Mouse (Mus musculus): ENCODE data around the gene Amh. TPM values are rescaled to one million over a fixed set of nuclear protein-coding genes. Genes with fewer than 3 reads are reported as not detected.

Amh gene
- polyA plus RNA-seq, 1 experiment from 2014 or later, result not detected

DNA sequence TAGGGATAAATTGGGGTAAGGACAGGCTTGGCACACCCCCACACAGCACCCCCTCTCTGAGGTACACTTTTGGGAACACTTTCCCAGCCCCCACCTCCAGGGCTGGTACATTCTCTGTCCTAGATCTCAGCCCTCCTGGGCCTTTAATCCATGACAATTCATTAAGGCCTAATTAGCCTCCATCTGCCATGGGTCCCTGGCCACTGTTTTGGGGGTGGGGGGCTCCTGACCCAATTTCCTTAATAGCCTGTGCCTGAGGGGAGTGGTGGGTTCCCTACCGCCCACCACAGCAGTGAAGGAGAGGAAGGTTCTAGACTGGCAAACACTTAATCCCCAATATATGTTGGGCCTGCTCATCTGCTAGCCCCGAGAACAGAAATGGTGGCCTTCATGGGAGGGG, 36.6 kb downstream of the Amh start:
- Histone ChIP-seq H3K4me2 (replicated peaks) (no peak overlapping the region), H3K9me3 (no peaks in the 10 kb centered on the region), H3K4me1 (replicated peaks) (peaks cover 13% of the 10 kb centered on the region; the same call in 1 of the 2 replicates), H3K9ac (no peak overlapping the region), H3K4me3 (replicated peaks) (no peak overlapping the region), H3K27me3 (replicated peaks) (peaks cover 56% of the 10 kb centered on the region), H3K27ac (no peak overlapping the region), H3K36me3 (no peaks in the 10 kb centered on the region)
- no peak for ATAC-seq
- 81% methylated on average over 2 of the region's 2 CpGs for WGBS

DNA sequence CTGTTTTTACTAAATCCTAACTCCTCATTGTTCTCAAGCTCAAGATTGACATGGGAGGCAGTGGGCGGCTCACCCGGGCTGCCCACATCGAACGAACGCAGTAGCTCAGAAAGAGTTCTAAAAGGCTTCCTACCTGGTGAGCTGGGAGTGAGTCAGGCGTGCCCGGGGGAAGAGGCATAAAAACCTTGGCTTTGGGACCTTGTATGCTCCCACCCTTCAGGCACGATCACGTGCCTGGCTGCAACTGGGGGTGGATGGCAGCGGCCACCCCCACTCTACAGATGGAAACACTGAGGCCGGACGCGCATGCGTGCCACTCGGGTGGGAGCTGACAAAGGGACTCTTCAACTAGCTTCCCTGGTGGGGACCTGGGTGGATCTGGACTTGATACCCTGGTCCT, 37.3 kb downstream of the Amh start:
- peaks cover 52% of the 10 kb centered on the region for H3K27me3 ChIP-seq (replicated peaks)
- H3K9ac ChIP-seq, result no peak overlapping the region
- no peak overlapping the region for H3K27ac ChIP-seq
- peaks cover 10% of the 10 kb centered on the region; the same call in 1 of the 2 replicates for H3K4me1 ChIP-seq (replicated peaks)
- H3K36me3 ChIP-seq, result no peaks in the 10 kb centered on the region
- H3K4me3 ChIP-seq (replicated peaks), result no peak overlapping the region
- H3K4me2 ChIP-seq (replicated peaks), result no peak overlapping the region
- 81% methylated on average over 15 of the region's 15 CpGs for WGBS
- ATAC-seq, result no peak
- no peaks in the 10 kb centered on the region for H3K9me3 ChIP-seq

DNA sequence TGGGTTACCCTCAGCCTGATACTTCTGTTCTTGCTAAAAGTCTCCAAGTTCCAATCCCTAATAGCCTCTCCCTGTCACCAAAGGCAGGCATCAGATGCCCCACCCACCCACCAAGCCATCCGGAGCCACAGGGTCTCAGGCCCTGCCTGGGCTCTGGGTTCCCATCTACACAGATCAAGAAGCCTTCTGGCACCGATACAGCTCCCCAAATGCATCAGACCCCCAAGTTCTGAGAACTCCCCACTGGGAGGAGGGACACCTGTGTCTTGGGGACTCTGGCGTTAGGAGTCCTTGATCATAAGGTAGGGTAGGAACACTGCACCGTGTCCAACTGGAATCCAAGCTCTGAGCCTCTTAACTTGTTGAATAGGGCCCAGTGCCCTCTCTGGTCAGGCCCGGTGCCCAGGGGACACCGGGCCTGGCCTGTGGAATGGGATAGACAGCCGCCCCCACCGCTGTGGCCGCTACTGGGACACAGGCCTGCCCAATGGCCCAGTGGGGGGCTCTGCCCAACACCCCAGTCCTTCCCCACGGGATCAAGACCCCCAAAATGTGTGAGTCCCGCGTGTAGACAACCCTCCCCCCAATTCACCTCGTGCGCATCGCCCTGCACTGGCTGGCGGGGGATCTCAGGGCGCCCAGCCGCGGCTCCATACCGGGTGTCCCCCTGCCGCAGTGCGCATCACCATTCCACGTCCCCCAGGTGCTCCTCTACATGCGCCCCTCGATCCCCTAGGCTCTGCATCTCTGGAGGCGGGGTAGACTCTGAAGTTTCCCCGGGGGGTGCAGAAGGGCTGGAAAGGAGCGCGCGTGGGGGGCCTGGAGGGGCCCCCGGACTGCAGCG, 38.3 kb downstream of the Amh start:
- no peaks in the 10 kb centered on the region for H3K36me3 ChIP-seq
- WGBS, result 11% methylated on average over 32 of the region's 32 CpGs
- ATAC-seq, result no peak; the same call in 1 of the 2 replicates
- H3K4me1 ChIP-seq (replicated peaks), result peaks cover 10% of the 10 kb centered on the region; the same call in 1 of the 2 replicates
- peak overlapping the region; percentile 45 for H3K9ac ChIP-seq
- H3K4me2 ChIP-seq (replicated peaks), result peak overlapping the region; percentile 83
- H3K9me3 ChIP-seq, result no peaks in the 10 kb centered on the region
- H3K4me3 ChIP-seq (replicated peaks), result peak overlapping the region; percentile 41
- peaks cover 47% of the 10 kb centered on the region for H3K27me3 ChIP-seq (replicated peaks)
- no peak overlapping the region for H3K27ac ChIP-seq

DNA sequence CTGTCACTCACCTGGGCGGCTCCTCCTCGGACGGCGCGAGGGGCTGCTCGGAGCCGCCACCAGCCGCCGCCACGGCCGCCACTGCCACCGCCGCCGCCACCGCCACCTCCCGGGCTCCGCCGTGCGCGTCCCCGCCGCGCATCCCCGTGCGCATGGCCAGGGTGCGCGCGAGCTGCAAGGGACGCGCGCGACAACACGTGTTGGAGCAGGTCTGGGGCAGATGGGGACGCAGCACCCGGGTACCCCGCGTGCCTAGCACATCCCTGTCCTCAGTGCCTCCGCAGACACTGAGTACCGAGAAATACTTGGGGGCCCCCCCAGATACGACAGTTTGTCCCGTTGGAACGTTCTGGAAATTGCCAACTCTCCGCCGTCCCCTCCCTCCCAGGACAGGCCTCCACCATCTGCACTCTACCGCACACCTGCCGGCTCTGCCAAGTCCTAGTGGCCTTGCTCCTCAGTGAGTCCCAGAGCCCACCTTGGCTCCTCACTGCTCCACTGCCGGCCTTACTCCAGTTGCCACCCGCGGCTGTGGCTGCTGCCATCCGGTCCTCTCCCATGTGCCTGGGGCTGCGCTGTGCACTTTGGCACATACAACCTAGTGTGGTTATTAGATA, 39.0 kb downstream of the Amh start, which contains the start of gene Lingo3:
Lingo3 (minus strand) TSS at position 109 of the 617 bp plus-strand sequence.
- H3K4me3 ChIP-seq (replicated peaks), result peak within 1 kb of the TSS; percentile 41
- 5% methylated on average over 38 of the region's 51 CpGs for WGBS
- H3K9me3 ChIP-seq, result no peaks in the 10 kb centered on the region
- peaks cover 10% of the 10 kb centered on the region; the same call in 1 of the 2 replicates for H3K4me1 ChIP-seq (replicated peaks)
- H3K27me3 ChIP-seq (replicated peaks), result peaks cover 47% of the 10 kb centered on the region
- H3K36me3 ChIP-seq, result no peaks in the 10 kb centered on the region
- peak within 1 kb of the TSS; percentile 83 for H3K4me2 ChIP-seq (replicated peaks)
- H3K27ac ChIP-seq, result no peak within 1 kb of the TSS
- H3K9ac ChIP-seq, result peak within 1 kb of the TSS; percentile 45
- ATAC-seq, result no peak; the same call in 1 of the 2 replicates

DNA sequence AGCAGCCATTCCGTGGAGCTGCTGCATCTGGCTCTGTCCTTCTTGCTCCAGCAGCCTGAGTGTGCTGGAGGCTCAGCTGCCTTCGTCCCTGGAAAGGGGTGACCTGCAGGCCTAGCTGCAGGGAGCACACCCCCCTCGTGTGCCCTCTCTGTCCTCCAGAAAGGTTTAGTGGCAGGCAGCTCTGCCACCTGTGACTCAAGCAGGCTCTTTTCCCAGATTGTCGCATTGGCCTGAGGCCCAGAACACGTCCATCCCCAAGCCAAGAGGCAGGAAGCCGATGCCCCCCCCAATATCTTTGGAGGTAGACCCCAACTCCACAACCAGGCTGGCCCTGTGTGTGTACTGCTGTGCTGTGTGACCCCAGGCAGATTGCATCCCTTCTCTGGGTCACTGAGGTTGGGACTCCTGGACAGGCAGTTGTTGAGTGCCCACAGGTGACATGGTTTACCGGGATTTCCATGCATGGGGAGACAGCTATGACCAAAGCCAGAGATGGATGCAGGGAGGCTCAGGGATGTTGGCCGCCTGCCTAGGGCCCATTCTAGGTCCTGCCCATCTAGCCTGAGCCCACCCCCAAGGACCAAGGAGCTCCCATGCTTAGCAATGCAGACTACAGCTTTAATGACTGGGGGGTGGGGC, 40.1 kb downstream of the Amh start:
- Histone ChIP-seq H3K9ac (no peak overlapping the region), H3K36me3 (peaks cover under 1% of the 10 kb centered on the region; the same call in 1 of the 2 replicates), H3K4me2 (replicated peaks) (no peak overlapping the region), H3K4me3 (replicated peaks) (no peak overlapping the region), H3K27me3 (replicated peaks) (peaks cover 47% of the 10 kb centered on the region), H3K4me1 (replicated peaks) (peaks cover 10% of the 10 kb centered on the region; the same call in 1 of the 2 replicates), H3K9me3 (no peaks in the 10 kb centered on the region), H3K27ac (no peak overlapping the region)
- WGBS, result 65% methylated on average over 8 of the region's 8 CpGs
- ATAC-seq, result no peak

DNA sequence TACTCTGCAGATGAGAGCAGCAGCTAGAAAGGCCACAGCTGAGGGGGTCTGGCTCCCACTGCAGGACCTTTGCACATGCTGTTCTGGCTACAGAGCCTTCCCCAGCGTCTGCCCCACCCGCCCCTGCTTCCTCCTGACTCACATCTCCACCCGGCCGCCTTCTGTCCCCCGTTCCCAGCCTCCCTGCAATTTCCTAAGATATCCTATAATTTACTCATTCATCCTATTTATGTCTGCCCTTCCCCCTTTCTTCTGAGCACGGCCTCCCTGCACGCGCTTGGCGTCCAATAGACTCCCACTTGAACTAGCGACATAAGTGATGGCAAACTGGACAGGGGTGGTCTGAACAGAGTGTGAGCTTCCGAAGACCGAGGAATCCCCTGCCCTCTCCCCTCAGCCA, 40.7 kb downstream of the Amh start:
- H3K9me3 ChIP-seq, result no peaks in the 10 kb centered on the region
- ATAC-seq, result no peak
- WGBS, result 74% methylated on average over 12 of the region's 12 CpGs
- H3K27ac ChIP-seq, result no peak overlapping the region
- H3K4me2 ChIP-seq (replicated peaks), result no peak overlapping the region
- peaks cover 10% of the 10 kb centered on the region; the same call in 1 of the 2 replicates for H3K4me1 ChIP-seq (replicated peaks)
- H3K36me3 ChIP-seq, result peaks cover 3% of the 10 kb centered on the region; the same call in 1 of the 2 replicates
- H3K27me3 ChIP-seq (replicated peaks), result peaks cover 44% of the 10 kb centered on the region
- H3K4me3 ChIP-seq (replicated peaks), result no peak overlapping the region
- H3K9ac ChIP-seq, result no peak overlapping the region

DNA sequence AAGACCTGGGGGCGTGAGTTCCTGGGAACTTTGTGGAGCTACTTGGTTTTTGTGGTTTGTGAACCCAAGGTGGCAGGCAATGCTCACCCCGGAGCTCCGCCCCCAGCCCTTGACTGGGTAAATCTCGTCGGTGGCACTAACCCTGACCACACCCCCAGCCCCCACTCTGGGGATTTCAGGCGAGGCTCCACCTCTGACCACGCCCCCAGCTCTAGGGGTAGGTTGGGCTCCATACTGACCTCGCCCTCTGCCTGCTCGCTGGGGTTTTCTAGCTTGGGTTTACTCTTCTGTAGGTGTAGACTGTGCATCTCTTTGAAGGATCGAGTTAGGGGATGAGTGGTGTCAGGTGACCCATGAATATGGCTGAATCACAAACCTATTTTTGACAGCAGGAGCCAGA, 43.5 kb downstream of the Amh start:
- Histone ChIP-seq H3K4me1 (replicated peaks) (peaks cover 13% of the 10 kb centered on the region), H3K4me3 (replicated peaks) (no peak overlapping the region), H3K4me2 (replicated peaks) (no peak overlapping the region), H3K36me3 (peaks cover 19% of the 10 kb centered on the region), H3K27me3 (replicated peaks) (peaks cover 20% of the 10 kb centered on the region), H3K9ac (no peak overlapping the region), H3K27ac (no peak overlapping the region), H3K9me3 (no peaks in the 10 kb centered on the region)
- 15% methylated on average over 10 of the region's 10 CpGs for WGBS
- peak; percentile 73 for ATAC-seq

DNA sequence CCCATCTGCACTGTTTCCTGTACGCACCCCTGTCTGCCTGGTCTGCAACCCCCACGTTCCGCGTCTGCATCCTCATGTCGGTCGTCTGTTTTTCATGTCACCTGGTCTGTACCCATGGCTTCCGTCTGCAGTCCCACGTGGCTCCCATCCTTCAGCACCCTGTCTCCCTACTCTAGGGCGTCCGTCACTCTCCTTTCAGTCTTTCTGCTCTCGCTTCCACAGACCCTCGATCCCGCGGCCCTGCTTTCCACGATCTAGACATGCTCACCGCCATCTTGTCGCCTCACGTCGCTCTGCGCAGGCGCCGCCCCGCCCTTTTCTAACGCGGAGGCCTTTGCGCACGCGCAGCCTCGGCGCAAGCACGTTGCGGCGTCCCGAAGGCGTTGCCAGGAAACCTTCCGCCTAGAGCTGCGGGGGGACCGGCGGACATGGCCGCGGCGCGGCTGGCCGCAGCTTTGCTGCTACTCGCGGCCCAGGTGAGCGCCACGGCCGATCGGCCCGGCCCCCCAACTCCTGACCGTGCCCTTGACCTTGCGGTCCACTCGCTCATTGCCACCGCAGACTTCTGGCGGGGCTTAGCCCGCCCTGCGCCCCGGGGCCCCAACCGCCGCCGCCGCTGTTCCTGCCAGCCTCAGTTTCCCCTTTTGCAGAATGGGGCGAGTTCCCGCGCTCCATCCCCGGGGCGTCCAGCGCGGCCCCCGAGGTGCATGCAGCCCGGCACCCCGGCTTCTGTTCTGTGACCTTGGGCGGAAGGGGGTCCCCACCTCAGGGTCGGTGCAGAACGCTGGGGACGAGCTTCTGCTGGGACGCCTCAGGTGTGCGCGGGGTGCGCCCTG, 50.1 kb downstream of the Amh start, which contains the start of the genes Lsm7 and Sppl2b:
Lsm7 (minus strand) TSS at position 297 of the 836 bp plus-strand sequence.
Sppl2b (plus strand) TSS at position 363 of the 836 bp plus-strand sequence.
- H3K9me3 ChIP-seq, result no peaks in the 10 kb centered on the region
- ATAC-seq, result peak; percentile 87
- no peaks in the 10 kb centered on the region for H3K27me3 ChIP-seq (replicated peaks)
- H3K4me2 ChIP-seq (replicated peaks), result peak within 1 kb of the TSS; percentile 98
- H3K4me3 ChIP-seq (replicated peaks), result peak within 1 kb of the TSS; percentile 94
- peaks cover 19% of the 10 kb centered on the region for H3K36me3 ChIP-seq
- peak within 1 kb of the TSS; percentile 85 for H3K9ac ChIP-seq
- under 1% methylated on average over 81 of the region's 81 CpGs for WGBS
- peaks cover 40% of the 10 kb centered on the region for H3K4me1 ChIP-seq (replicated peaks)
- H3K27ac ChIP-seq, result peak within 1 kb of the TSS; percentile 15; the same call in 1 of the 2 replicates

DNA sequence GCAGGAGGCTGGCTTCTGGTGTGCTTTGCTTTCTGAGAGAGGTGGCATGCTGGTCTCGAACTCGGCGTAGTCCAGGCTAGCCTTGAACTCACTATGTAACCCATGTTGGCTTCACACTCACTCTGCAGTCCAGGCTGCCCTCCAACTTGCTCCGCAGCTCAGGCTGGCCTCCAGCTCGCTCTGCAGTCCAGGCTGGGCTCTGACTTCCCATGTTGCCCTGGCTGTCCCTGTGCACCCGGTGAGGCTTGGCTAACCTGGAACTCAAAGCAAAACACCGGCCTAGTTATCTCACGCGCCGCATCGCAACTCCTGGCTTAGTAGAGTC, 50.7 kb downstream of the Amh start:
- H3K4me3 ChIP-seq (replicated peaks), result peak overlapping the region; percentile 94
- H3K9me3 ChIP-seq, result no peaks in the 10 kb centered on the region
- peak overlapping the region; percentile 98 for H3K4me2 ChIP-seq (replicated peaks)
- 0 out of 2 replicates have a peak overlapping the region, but pooled peaks have one; percentile 13 for H3K27ac ChIP-seq
- H3K4me1 ChIP-seq (replicated peaks), result peaks cover 40% of the 10 kb centered on the region
- H3K27me3 ChIP-seq (replicated peaks), result no peaks in the 10 kb centered on the region
- no peak for ATAC-seq
- peaks cover 16% of the 10 kb centered on the region for H3K36me3 ChIP-seq
- 17% methylated on average over 11 of the region's 11 CpGs for WGBS
- H3K9ac ChIP-seq, result peak overlapping the region; percentile 85

DNA sequence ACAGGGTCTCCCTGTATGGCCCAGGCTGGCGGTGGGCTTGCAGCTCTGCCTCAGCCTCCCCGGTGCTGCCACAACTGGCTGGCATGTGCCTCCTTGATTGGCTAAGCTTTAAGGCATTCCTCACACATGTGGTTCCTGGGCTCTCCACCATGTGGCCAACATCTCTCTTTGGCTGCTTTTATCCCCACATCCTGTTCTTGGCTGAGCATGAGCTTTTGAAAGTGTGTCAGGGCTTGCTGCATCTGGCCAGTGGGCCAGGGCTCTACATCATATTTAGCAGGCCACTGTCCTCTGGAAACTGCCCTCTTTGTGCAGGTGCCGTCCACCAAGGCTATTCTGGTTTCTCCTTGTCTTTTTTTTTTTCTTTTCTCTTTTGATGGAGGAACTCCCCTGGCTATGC, 51.2 kb downstream of the Amh start:
- Histone ChIP-seq H3K4me3 (replicated peaks) (peak overlapping the region; percentile 94; the same call in 1 of the 2 replicates), H3K4me2 (replicated peaks) (peak overlapping the region; percentile 98), H3K36me3 (peaks cover 16% of the 10 kb centered on the region), H3K27me3 (replicated peaks) (no peaks in the 10 kb centered on the region), H3K27ac (no peak overlapping the region), H3K9ac (peak overlapping the region; percentile 18; the same call in 1 of the 2 replicates), H3K4me1 (replicated peaks) (peaks cover 40% of the 10 kb centered on the region), H3K9me3 (no peaks in the 10 kb centered on the region)
- 67% methylated on average over 3 of the region's 3 CpGs for WGBS
- ATAC-seq, result no peak

DNA sequence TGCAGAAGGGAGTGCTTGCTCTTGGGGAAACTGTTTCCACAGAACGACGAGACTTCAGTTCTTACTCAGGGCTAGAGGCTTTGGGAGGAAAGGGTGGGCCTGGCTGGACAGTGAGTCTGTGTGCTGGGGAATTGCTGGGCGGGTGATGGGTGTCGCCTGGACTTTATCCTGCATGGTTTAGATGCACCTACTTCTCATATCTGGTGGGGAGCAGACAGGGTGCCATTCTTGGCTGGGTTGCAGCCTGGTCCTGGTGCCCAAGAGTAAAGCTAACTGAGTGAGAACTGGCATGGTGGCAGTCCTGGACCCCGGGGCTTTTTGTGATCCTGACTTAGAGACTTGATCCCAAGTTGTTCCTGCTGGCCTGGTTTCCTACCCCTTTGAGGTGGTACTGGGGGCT, 51.9 kb downstream of the Amh start:
- H3K36me3 ChIP-seq, result peaks cover 13% of the 10 kb centered on the region
- no peaks in the 10 kb centered on the region for H3K27me3 ChIP-seq (replicated peaks)
- H3K4me3 ChIP-seq (replicated peaks), result no peak overlapping the region
- H3K27ac ChIP-seq, result 0 out of 2 replicates have a peak overlapping the region, but pooled peaks have one; percentile 6
- H3K4me1 ChIP-seq (replicated peaks), result peaks cover 40% of the 10 kb centered on the region
- ATAC-seq, result 0 out of 2 replicates have a peak, but pooled peaks have one; percentile 23
- peak overlapping the region; percentile 98 for H3K4me2 ChIP-seq (replicated peaks)
- H3K9me3 ChIP-seq, result no peaks in the 10 kb centered on the region
- no peak overlapping the region for H3K9ac ChIP-seq
- 57% methylated on average over 5 of the region's 5 CpGs for WGBS

Data from intestine, embryonic 15.5 days (tissue).